Mouse (Mus musculus) hindbrain, embryonic 12.5 days (tissue): ENCODE measurements around the gene Tfcp2l1. TPM values are rescaled to one million over a fixed set of nuclear protein-coding genes. Genes with fewer than 3 reads are reported as not detected.

Source experiments
- ATAC-seq: fragments of 200-750 bp; cut with Nextera tagmentation; 2 replicates; pipeline ENCODE4 v1.8.0; 2017; ENCODE audit warnings: moderate TSS enrichment; ENCODE audit not compliant: low FRiP score
- H3K27ac ChIP-seq: fragments of 300-500 bp; sonication (generic); 2 replicates; pipeline ENCODE4 v1.5.1; 2016; ENCODE audit warnings: mild to moderate bottlenecking
- H3K27me3 ChIP-seq: fragments of 300-500 bp; sonication (generic); 2 replicates; pipeline ENCODE4 v1.6.1; 2016; ENCODE audit warnings: mild to moderate bottlenecking
- H3K36me3 ChIP-seq: fragments of 300-500 bp; sonication (generic); 2 replicates; pipeline ENCODE4 v1.6.1; 2016; ENCODE audit warnings: mild to moderate bottlenecking
- H3K4me1 ChIP-seq: fragments of 300-500 bp; sonication (generic); 2 replicates; pipeline ENCODE4 v1.6.1; 2016
- H3K4me2 ChIP-seq: fragments of 300-500 bp; sonication (generic); replicated peaks from 2 replicates; pipeline ENCODE4 v1.6.1; 2016; ENCODE audit warnings: mild to moderate bottlenecking
- H3K4me3 ChIP-seq: fragments of 300-500 bp; sonication (generic); 2 replicates; pipeline ENCODE4 v1.5.1; 2016; ENCODE audit warnings: mild to moderate bottlenecking
- H3K9ac ChIP-seq: fragments of 300-500 bp; sonication (generic); 2 replicates; pipeline ENCODE4 v1.6.1; 2016; ENCODE audit warnings: mild to moderate bottlenecking, moderate library complexity
- H3K9me3 ChIP-seq: fragments of 300-500 bp; sonication (generic); replicated peaks from 2 replicates; pipeline ENCODE4 v1.6.1; 2016; ENCODE audit warnings: mild to moderate bottlenecking
- WGBS: fragments of 180-500 bp; shearing (Covaris S2); methylation state at CpG from one replicate; pipeline ENCODE4 v1.1.7; 2016; 5-methylcytosine and 5-hydroxymethylcytosine counted together
- polyA plus RNA-seq: library from polyadenylated mRNA; unstranded; fragments of >200 nt; fragmentation: Nextera tagmentation; extraction: Ambion mirVana; gene quantifications from 2 replicates; pipeline ENCODE4 v1.2.1, GENCODE M21; 2016

The Tfcp2l1 gene
- polyA plus RNA-seq, 1 experiment from 2014 or later, result 0.09 TPM

DNA sequence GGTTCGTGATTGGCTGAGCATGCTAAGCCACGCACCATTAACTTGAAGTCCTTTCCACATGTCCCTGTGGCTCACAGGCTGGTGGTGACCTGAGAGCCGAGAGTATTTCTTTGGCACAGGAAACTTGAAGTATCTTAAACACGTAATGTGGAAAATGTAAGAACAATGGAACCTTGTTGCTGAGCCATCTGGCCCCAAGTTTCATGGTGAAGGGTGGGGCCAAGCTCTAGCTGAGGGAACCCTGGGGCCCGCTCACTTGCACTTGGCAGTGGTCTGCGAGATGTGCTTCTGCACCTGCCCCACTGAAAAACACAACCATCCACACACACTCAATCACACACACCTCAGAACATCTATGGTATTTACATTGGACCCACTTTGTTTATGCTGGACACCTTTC is 90.3 kb downstream of the Tfcp2l1 start:
- Histone ChIP-seq H3K36me3 (no peaks in the 10 kb centered on the region), H3K9ac (no peak overlapping the region), H3K4me2 (no peak overlapping the region), H3K4me3 (no peak overlapping the region), H3K27me3 (no peaks in the 10 kb centered on the region), H3K27ac (no peak overlapping the region), H3K9me3 (no peaks in the 10 kb centered on the region), H3K4me1 (no peaks in the 10 kb centered on the region)
- no peak for ATAC-seq
- 80% methylated on average over 6 of the region's 6 CpGs for WGBS

DNA sequence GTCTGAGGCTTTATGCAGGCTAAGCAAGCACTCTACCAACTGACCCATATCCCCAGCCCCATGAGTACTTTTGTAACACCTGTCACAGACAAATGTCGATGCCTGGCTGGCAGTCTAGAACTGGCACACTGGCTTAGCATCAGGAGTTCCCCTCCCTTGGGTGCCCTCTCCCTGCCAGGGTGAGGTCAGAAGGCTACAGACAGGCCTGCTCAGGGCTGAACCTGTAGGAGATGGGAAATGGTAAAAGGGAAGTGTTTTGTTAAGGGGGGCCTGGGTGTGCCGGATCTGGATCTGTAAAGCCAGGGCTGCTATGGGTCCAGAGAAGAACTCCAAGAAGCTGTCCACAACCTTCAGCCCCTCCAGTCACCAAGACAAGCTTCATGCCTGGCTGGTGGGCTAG is 92.0 kb downstream of the Tfcp2l1 start:
- WGBS, result 78% methylated on average over 2 of the region's 2 CpGs
- no peaks in the 10 kb centered on the region for H3K36me3 ChIP-seq
- H3K27ac ChIP-seq, result no peak overlapping the region
- no peaks in the 10 kb centered on the region for H3K4me1 ChIP-seq
- no peak for ATAC-seq
- no peak overlapping the region for H3K4me3 ChIP-seq
- H3K4me2 ChIP-seq, result no peak overlapping the region
- no peaks in the 10 kb centered on the region for H3K9me3 ChIP-seq
- no peak overlapping the region for H3K9ac ChIP-seq
- H3K27me3 ChIP-seq, result no peaks in the 10 kb centered on the region

GRCm38 (mm10) chr1:118720474-118721095 is 92.8 kb downstream of the Tfcp2l1 start:
- Histone ChIP-seq H3K27ac (no peak overlapping the region), H3K27me3 (no peaks in the 10 kb centered on the region), H3K4me2 (no peak overlapping the region), H3K4me3 (no peak overlapping the region), H3K9me3 (no peaks in the 10 kb centered on the region), H3K9ac (no peak overlapping the region), H3K36me3 (no peaks in the 10 kb centered on the region), H3K4me1 (no peaks in the 10 kb centered on the region)
- ATAC-seq, result no peak
- 53% methylated on average over 8 of the region's 8 CpGs for WGBS

DNA sequence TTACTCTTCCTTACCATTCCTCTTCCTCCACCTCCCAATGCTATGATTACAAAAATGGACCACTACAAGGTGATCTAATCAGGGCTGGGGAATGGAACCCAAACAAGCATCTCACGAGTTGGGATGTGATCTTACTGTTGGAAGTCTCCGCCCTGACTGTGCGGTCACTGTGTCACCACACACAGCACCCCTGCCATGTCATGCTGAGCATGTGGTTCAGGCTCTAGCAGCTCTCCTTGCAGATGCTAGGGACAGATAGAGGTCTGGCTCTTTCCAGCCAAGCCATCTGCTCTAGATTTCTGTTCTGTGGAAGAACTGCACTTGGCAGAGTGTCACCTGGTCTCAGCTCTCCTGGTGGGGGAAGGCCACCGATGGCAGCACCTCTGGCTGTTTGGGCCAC is 99.3 kb downstream of the Tfcp2l1 start:
- Histone ChIP-seq H3K36me3 (no peaks in the 10 kb centered on the region), H3K4me3 (no peak overlapping the region), H3K9ac (no peak overlapping the region), H3K4me2 (no peak overlapping the region), H3K27ac (no peak overlapping the region), H3K9me3 (no peaks in the 10 kb centered on the region), H3K27me3 (no peaks in the 10 kb centered on the region), H3K4me1 (no peaks in the 10 kb centered on the region)
- 83% methylated on average over 4 of the region's 4 CpGs for WGBS
- ATAC-seq, result no peak

DNA sequence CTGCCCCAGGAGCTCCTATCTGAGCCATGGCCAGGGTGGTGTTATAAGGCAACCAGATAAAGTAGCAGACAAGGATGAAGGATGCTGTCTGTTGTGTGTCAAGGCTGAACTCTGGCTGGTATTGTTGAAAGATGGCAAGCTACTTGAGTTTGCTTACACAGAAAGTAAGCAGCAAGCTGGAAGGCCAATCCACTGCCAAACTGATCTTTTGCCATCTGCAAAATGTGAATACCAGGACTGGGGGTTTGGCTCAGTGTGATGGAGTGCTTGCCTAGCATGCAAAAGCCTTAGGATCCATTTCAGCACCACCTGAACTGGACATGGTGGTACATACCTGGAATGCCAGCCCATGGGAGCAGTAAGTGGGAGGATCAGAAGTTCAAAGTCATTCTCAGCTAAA is 101.1 kb downstream of the Tfcp2l1 start:
- Histone ChIP-seq H3K4me3 (no peak overlapping the region), H3K36me3 (no peaks in the 10 kb centered on the region), H3K27ac (no peak overlapping the region), H3K4me2 (no peak overlapping the region), H3K9ac (no peak overlapping the region), H3K4me1 (no peaks in the 10 kb centered on the region), H3K9me3 (no peaks in the 10 kb centered on the region; the same call in 1 of the 2 replicates), H3K27me3 (no peaks in the 10 kb centered on the region)
- no peak for ATAC-seq

Other genes with a start within 250 kb of the Tfcp2l1 start
- 136 and 146 TPM in 2 replicates for gene Clasp1, start 238.9 kb upstream of the Tfcp2l1 start, polyA plus RNA-seq